Mouse (Mus musculus): ENCODE results near the gene Castor1. TPM values are rescaled to one million over a fixed set of nuclear protein-coding genes. Genes with fewer than 3 reads are reported as not detected.

Castor1 gene
- total and polyA plus RNA-seq, 3 experiments = 3.5 to 14.6 (median 4.1) TPM

- DNase-seq = no peak
These were observed 17.1 kb downstream of the Castor1 start for GRCm38 (mm10) chr11:4235052-4235655.

GRCm38 (mm10) chr11:4235665-4236545, 17.9 kb downstream of the Castor1 start, which contains the start of gene Osm:
Gene Osm (plus strand): TSS chr11:4236420.
- no peak for DNase-seq

DNA sequence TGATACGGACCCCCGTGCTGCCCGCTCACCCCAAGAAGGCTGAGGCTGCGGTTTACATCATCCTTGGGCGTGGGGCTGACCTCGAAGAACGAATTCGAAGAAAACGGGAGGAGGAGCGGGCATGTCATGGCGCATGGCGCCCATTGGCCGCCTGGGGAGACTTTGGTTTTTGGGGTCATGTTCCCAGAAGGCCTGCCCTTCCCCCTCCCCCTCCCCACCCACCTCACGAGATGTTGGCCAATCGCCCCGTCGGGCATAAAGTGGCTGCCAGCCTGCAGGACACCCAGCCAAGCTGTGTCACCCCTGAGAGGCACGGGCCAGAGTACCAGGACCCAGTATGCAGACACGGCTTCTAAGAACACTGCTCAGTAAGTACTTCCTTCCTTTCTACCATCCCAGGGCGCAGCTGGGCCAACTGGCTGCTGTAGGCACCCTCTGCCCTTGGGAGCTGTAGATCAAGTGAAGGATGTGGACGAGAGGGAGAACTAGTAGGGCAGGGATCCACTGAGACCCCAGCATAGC, 18.6 kb downstream of the Castor1 start:
- DNase-seq = no peak

DNA sequence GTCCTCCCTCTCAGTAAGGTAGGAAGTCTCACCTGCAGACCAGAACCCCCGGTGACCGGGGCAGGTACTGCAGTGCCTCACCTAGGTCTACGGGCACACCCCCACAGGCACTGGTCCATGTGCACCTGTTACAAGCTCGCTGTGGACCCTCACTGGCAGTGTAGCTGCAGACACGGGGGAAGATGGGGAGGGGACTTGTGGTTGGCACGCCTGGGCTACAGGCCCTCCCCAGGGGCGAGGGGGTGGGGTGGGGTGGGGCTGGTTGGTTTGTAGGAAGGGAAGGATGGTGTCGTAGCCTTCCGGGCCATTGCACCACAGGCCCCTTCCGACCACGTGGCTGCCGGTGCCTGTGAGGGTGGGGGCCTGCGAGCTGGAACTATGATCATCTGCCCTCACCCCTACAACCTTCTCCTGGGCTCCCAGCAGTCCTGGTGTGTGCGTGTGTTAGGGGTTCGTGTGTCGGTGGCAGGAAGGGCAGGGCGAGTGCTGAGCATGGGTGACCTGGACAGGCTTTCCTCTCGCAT, 19.4 kb downstream of the Castor1 start:
- no peak for DNase-seq

DNA sequence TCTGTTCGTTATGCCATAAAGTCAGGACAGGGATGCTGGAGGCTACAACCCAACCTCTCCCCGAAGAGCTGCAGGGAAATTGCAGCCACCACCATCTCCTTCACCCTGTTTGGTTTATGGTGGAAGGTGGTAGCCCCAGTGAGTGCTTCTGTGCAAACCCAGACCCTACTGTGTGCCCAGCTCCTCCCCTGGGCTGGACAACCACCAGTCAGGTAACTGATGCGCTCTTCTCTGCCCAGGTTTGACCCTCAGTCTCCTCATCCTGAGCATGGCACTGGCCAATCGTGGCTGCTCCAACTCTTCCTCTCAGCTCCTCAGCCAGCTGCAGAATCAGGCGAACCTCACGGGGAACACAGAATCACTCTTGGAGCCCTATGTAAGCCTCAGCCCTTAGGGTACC, 20.1 kb downstream of the Castor1 start:
- no peak for DNase-seq

DNA sequence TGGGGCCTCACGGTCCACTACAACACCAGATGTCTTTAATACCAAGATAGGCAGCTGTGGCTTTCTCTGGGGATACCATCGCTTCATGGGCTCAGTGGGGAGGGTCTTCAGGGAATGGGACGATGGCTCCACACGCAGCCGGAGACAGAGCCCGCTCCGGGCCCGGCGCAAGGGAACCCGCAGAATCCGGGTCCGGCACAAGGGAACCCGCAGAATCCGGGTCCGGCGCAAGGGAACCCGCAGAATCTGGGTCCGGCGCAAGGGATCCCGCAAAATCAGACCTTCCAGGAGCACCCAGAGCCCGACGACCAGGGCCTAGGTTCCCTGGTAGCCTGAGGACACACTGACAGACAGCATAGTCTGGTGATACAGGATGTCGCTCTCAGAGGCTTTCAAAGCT, 21.7 kb downstream of the Castor1 start:
- DNase-seq = no peak

- no peak for DNase-seq
These were observed 22.1 kb downstream of the Castor1 start for GRCm38 (mm10) chr11:4240151-4240550.

- no peak for DNase-seq
These were observed 23.2 kb downstream of the Castor1 start for GRCm38 (mm10) chr11:4241180-4241579.

DNA sequence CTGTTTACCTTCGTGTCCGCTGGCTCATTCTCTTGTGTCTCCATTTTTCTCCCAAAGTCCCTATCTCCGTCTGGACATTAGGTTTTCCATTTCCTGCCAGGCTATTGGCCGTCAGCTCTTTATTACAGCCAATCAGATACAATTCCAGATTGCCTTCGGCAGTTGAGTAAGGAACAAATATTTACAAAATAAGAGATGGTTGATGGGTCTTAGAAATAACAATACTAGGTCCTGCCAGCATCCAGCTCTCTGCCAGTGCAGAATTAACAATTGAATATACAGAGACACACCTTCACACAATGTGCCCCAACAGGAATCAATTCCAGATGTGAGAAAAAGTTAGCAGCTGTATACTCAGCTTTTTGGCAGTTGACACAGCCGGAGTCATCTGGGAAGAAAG, 28.1 kb downstream of the Castor1 start:
- DNase-seq = no peak

DNA sequence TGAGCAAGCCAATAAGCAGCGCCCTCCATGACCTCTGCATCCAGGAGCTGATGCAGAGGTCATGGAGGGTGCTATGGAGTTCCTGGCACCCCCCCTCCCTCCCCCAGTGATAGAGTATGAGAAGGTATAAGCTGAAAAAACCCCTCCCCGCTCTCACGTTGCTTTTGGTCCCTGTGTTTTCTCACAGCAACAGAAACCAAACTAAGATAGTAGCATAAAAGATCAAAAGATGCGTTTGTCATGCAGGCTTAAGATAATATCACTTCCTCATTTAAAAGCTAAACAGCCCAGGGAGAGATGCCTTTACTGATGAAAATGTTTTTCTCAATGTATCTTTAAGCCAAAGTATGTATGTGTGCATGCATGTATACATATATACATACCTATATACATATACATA, 28.6 kb downstream of the Castor1 start:
- DNase-seq = no peak

DNA sequence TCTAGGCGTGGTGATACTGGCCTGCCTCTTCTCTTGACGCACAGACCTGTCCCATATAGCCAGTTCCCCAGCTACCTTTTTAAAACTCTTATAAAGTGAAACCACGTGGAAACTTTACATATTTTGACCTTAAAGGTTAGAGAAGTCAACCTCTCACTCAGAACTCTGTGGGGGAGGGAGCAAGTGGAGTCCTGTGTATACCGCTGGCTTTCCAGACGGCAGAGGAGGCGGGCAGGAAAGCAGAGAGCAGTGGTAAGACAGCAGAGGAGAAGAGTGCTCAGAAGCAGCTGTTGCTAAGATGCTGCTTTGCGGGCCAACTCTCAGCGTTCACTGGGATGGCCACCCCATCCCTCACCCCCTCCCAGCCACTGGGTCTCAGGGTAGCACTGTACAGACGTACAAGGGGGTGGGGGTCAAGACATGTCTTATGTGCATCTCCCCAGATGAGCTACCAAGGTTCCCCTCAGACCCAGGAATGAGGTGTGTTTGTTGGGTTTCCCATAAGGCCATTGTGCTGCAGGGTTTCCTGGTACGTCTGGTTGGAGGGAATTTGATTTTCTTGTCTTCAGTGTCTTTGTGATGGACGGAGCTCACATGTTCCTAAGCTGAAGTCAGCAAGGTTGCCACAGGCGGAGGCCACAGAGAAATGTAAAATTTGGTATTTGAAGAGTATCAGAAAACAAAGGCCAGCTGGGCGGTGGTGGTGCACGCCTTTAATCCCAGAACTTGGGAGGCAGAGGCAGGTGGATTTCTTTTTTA, 29.4 kb downstream of the Castor1 start:
- DNase-seq = no peak

DNA sequence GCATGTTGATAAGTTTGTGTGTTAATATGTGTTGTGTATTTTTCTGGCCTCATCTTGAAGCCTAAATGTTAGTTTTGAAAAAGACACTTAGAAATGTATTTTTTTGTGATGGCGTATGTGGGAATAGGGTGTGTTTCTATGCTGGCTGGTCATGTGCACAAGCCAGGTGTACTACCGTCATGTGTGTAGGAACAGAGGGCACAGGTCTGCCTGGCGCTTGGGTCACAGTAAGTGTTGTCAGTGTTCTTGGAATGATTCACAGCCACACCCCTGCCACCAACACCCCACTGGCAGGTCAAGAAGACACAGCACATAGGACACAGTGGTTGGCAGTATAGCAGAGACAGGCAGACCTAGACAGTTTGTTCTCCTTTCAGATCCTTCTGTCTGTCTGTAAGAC, 31.1 kb downstream of the Castor1 start:
- DNase-seq = no peak

- DNase-seq = no peak
These were observed 32.3 kb downstream of the Castor1 start for GRCm38 (mm10) chr11:4250290-4250689.

DNA sequence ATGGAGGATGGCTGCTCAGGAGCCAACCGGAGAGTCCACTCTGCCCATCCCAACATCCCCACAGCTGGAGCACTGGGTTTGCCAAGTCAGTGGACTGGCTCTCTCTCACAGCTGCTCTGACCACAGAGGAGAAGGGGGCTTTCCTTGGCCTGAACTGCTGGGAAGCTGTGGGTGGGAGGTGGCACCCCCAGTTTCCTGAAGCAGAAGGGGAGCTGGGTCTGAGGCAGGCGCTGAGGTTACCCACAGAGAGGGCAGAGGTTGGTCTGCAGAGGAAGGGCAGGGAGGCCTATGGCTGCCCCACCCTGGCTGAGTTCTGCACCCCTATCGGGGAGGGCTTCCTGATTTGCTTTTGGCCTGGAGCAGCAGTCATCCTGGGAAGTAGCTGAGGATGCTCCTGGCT, 33.4 kb downstream of the Castor1 start:
- no peak for DNase-seq

GRCm38 (mm10) chr11:4252886-4253285, 34.9 kb downstream of the Castor1 start:
- no peak for DNase-seq

DNA sequence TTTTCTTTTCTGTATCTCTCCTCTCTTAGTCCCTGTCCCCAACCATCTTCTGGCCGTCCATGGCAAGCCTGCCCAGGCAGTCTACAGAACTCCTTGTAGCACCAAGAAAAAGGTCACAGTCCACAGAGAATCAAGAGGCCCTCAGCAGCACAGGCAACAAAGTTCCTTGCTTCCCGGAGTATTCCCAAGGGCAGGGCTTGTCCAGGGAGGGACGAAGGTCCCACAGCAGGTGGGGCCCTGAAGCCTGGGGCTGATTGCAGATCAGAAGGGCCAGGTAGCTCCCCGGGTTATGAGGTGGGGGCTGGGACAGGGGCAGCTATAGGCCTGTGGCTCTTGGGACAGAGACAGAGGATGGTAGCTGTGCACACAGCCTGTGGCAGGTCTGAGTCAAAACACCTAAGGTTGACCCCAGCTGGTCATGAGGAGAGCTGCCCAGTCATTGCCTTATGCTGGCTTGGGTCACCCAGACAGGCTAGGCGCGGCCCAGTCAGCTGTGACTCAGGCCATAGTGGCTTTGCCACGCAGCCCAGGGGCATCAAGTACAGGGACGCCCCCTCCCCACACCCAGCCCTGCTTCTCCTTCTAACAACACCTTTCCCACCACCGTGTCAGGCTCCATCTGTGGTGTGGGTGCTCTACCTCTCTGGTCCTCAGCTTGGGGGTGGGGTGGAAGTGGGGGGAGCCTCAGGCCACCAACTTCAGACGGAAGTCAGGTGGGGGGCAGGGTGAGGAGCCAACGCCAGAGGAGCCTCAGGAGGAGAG, 39.0 kb downstream of the Castor1 start, which contains the start of gene Lif:
Lif (plus strand) TSS at position 712 of the 762 bp plus-strand sequence.
- no peak for DNase-seq

GRCm38 (mm10) chr11:4257756-4258155, 39.7 kb downstream of the Castor1 start:
- no peak for DNase-seq

DNA sequence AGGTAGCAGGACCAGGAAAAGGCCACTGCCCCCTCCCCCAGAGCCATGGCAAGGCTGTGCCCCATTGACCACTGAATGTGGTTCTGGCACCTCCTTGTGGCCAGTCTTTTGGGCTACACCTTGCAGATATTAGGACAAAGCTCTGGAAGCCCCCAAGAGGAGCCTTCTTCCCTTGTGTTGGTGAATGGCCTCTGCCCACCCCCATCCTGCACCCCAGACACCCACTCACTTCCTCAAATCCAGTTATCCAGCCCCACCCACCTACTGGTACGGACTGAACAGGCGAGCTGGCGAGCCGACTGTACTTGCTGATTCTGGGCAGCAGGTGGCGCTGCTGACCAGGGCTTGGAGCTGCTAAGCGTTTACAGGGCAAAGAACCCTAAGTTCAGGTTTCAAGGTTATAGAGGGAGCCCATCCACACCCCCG, 40.6 kb downstream of the Castor1 start:
- DNase-seq = peak; percentile 82

GRCm38 (mm10) chr11:4260463-4261187, 42.6 kb downstream of the Castor1 start:
- peak; percentile 46 for DNase-seq

GRCm38 (mm10) chr11:4261188-4261494, 43.1 kb downstream of the Castor1 start:
- peak; percentile 51 for DNase-seq

DNA sequence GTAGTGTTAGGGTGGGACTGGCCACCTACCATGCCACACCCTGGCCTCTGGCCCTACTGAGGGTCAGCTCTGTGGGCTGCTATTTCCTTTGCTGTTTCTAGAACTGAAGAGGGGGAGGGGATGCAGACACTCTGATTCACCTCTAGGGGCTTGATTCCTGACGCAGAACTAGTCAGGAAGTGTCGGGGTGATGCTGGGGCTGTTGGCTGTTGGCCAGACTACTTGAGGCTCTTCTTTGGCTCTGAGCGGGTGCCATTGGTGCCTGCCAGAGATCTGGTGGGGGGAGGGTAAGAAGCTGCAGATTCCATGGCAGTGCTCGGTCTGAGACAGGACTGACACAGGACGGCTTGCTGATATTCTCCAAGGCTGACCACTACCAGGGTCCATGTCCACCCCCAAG, 43.9 kb downstream of the Castor1 start:
- DNase-seq = no peak
